Mouse (Mus musculus): ENCODE measurements around the gene Homer1. TPM values are rescaled to one million over a fixed set of nuclear protein-coding genes. Genes with fewer than 3 reads are reported as not detected.

The Homer1 gene
- polyA plus RNA-seq, 1 experiment from 2014 or later = 2.2 TPM

DNA sequence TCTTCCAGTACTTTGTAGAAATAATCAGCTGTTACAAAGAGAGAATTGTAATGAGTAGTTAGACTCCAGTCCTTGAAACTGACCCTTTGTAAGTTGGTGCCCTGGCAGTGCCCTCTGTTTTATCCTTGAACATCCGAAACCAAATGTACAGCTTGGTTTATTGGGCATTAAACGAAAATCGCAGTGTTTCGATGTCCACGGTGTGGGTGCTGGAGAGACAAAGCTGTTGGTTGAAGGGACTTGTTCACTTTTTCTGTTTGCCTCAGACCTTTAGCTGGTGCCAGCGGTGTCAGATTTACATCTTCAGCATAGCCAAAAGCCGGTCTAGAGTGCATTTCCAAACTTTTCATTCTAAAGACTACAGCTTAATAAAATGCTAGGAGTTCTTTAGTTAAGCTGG is 6.2 kb downstream of the Homer1 start:
- 24% methylated on average over 7 of the region's 7 CpGs for WGBS

DNA sequence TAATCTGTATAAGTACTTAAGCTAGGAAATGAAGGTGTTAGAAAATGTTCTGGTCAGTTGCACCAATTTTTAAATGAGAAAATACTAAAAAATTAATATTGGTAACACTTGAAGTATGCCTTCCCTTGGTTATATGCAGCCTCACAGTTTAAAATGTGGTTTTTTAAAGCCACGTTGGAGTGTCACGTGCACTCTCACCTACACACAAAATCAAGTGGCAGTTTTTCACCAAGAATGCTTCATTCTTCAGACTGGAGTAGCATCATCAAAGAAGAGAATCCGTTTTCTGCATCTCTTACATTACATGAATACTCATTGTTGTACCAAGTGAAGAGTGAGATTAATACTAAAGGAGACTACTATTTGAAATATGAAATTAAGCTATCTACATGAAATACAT is 7.1 kb downstream of the Homer1 start:
- no peak overlapping the region for H3K4me2 ChIP-seq (replicated peaks; ENCODE audit: low read depth)
- no peak overlapping the region for H3K4me3 ChIP-seq (ENCODE audit: low read depth, low read length)
- 76% methylated on average over 3 of the region's 3 CpGs for WGBS

More for the DNA sequence above, 6.2 kb downstream of the Homer1 start:
- H3K9ac ChIP-seq (ENCODE audit: low read length) = no peak overlapping the region
- no peaks in the 10 kb centered on the region for H3K4me1 ChIP-seq (replicated peaks; ENCODE audit: control insufficient read depth, insufficient read depth)
- H3K9me3 ChIP-seq (ENCODE audit: control insufficient read depth, low read length) = no peaks in the 10 kb centered on the region
- no peak for ATAC-seq (ENCODE audit: low FRiP score, low TSS enrichment)
- peak overlapping the region; percentile 86 for H3K4me2 ChIP-seq (replicated peaks; ENCODE audit: low read depth)
- H3K27ac ChIP-seq (replicated peaks) = no peak overlapping the region
- no peaks in the 10 kb centered on the region for H3K36me3 ChIP-seq (ENCODE audit: control insufficient read depth, insufficient read depth, low read length)
- no peaks in the 10 kb centered on the region for H3K27me3 ChIP-seq (ENCODE audit: control insufficient read depth, insufficient read depth, low read length)
- peak overlapping the region; percentile 90 for H3K4me3 ChIP-seq (ENCODE audit: low read depth, low read length)
- no peak for DNase-seq (ENCODE audit: low spot score)
- TF ChIP-seq EP300 (optimal IDR thresholded peaks at IDR 0.05) (no peak), CTCF (IDR thresholded peaks at IDR 0.05; ENCODE audit: low read depth) (no peak)

DNA sequence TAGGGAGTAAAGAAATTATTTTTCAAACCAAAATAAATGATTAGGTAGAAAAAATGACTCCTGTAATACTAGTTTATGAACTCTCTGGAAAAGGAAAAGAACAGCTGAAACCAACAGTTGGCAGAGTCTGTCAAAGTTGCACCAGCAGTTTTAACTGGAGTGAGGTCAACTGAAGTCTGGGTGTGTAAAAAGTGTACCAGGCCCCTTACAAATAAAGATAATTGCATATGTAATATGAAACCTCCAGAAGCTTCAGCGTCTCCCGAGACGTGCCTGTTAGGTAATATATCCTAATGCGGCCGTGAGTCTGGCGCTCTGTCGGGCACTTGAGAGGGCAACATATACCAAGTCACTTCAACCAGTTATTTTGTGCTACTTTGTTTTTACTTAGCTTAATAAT is 8.3 kb downstream of the Homer1 start:
- Histone ChIP-seq H3K36me3 (ENCODE audit: control insufficient read depth, insufficient read depth, low read length) (no peaks in the 10 kb centered on the region), H3K4me3 (ENCODE audit: low read depth, low read length) (no peak overlapping the region), H3K4me2 (replicated peaks; ENCODE audit: low read depth) (0 out of 2 replicates have a peak overlapping the region, but pooled peaks have one; percentile 6), H3K27me3 (ENCODE audit: control insufficient read depth, insufficient read depth, low read length) (no peaks in the 10 kb centered on the region), H3K9ac (ENCODE audit: low read length) (no peak overlapping the region), H3K9me3 (ENCODE audit: control insufficient read depth, low read length) (no peaks in the 10 kb centered on the region), H3K27ac (replicated peaks) (no peak overlapping the region), H3K4me1 (replicated peaks; ENCODE audit: control insufficient read depth, insufficient read depth) (no peaks in the 10 kb centered on the region)
- DNase-seq (ENCODE audit: low spot score) = no peak
- no peak for ATAC-seq (ENCODE audit: low FRiP score, low TSS enrichment)
- WGBS = 36% methylated on average over 7 of the region's 7 CpGs
- TF ChIP-seq EP300 (optimal IDR thresholded peaks at IDR 0.05) = no peak
- no peak for TF ChIP-seq CTCF (IDR thresholded peaks at IDR 0.05; ENCODE audit: low read depth)

More for the DNA sequence above, 7.1 kb downstream of the Homer1 start:
- H3K4me1 ChIP-seq (replicated peaks; ENCODE audit: control insufficient read depth, insufficient read depth) = no peaks in the 10 kb centered on the region
- H3K27me3 ChIP-seq (ENCODE audit: control insufficient read depth, insufficient read depth, low read length) = no peaks in the 10 kb centered on the region
- DNase-seq (ENCODE audit: low spot score) (no peak), ATAC-seq (ENCODE audit: low FRiP score, low TSS enrichment) (no peak)
- H3K9me3 ChIP-seq (ENCODE audit: control insufficient read depth, low read length) = no peaks in the 10 kb centered on the region
- H3K9ac ChIP-seq (ENCODE audit: low read length) = no peak overlapping the region
- H3K27ac ChIP-seq (replicated peaks) = no peak overlapping the region
- TF ChIP-seq CTCF (IDR thresholded peaks at IDR 0.05; ENCODE audit: low read depth) = no peak
- no peak for TF ChIP-seq EP300 (optimal IDR thresholded peaks at IDR 0.05)
- no peaks in the 10 kb centered on the region for H3K36me3 ChIP-seq (ENCODE audit: control insufficient read depth, insufficient read depth, low read length)

DNA sequence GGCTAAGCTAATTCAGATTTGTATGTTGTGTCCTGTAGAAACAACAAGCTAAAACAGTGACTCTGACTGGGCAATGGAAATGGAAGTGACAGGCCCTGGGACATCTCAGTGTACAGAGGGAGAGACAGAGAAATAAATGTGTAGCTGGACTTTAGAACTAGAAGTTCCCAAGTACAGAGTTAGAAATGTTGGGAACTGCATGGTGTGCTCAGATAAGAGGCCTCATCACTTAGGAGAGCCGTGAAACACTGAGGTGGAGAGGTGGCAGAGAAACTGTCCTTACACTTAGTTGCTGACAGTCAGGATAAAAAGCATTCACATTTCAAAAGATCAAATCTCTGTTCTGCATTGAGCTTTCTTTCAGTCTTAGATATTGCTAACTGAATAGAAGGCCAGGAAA is 9.9 kb downstream of the Homer1 start:
- Histone ChIP-seq H3K27me3 (ENCODE audit: control insufficient read depth, insufficient read depth, low read length) (no peaks in the 10 kb centered on the region), H3K4me1 (replicated peaks; ENCODE audit: control insufficient read depth, insufficient read depth) (no peaks in the 10 kb centered on the region), H3K4me3 (ENCODE audit: low read depth, low read length) (no peak overlapping the region), H3K9ac (ENCODE audit: low read length) (no peak overlapping the region), H3K36me3 (ENCODE audit: control insufficient read depth, insufficient read depth, low read length) (no peaks in the 10 kb centered on the region), H3K9me3 (ENCODE audit: control insufficient read depth, low read length) (no peaks in the 10 kb centered on the region), H3K4me2 (replicated peaks; ENCODE audit: low read depth) (no peak overlapping the region), H3K27ac (replicated peaks) (no peak overlapping the region)
- ATAC-seq (ENCODE audit: low FRiP score, low TSS enrichment) (no peak), DNase-seq (ENCODE audit: low spot score) (no peak)
- WGBS = 63% methylated on average over 1 of the region's 1 CpGs
- TF ChIP-seq EP300 (optimal IDR thresholded peaks at IDR 0.05) (no peak), CTCF (IDR thresholded peaks at IDR 0.05; ENCODE audit: low read depth) (no peak)

- TF ChIP-seq CTCF (IDR thresholded peaks at IDR 0.05; ENCODE audit: low read depth) = no peak
- no peak for TF ChIP-seq EP300 (optimal IDR thresholded peaks at IDR 0.05)
Measured at GRCm38 (mm10) chr13:93312518-93312917, 13.1 kb downstream of the Homer1 start.

GRCm38 (mm10) chr13:93314322-93314721 is 14.9 kb downstream of the Homer1 start:
- ATAC-seq (ENCODE audit: low FRiP score, low TSS enrichment) = no peak

More at GRCm38 (mm10) chr13:93312518-93312917, 13.1 kb downstream of the Homer1 start:
- Histone ChIP-seq H3K4me3 (ENCODE audit: low read depth, low read length) (no peak overlapping the region), H3K9me3 (ENCODE audit: control insufficient read depth, low read length) (no peaks in the 10 kb centered on the region), H3K4me1 (replicated peaks; ENCODE audit: control insufficient read depth, insufficient read depth) (no peaks in the 10 kb centered on the region), H3K27me3 (ENCODE audit: control insufficient read depth, insufficient read depth, low read length) (no peaks in the 10 kb centered on the region), H3K27ac (replicated peaks) (no peak overlapping the region), H3K9ac (ENCODE audit: low read length) (no peak overlapping the region), H3K4me2 (replicated peaks; ENCODE audit: low read depth) (no peak overlapping the region), H3K36me3 (ENCODE audit: control insufficient read depth, insufficient read depth, low read length) (no peaks in the 10 kb centered on the region)
- DNase-seq (ENCODE audit: low spot score) (no peak), ATAC-seq (ENCODE audit: low FRiP score, low TSS enrichment) (no peak)

More at GRCm38 (mm10) chr13:93314322-93314721, 14.9 kb downstream of the Homer1 start:
- no peaks in the 10 kb centered on the region for H3K9me3 ChIP-seq (ENCODE audit: control insufficient read depth, low read length)
- no peak for DNase-seq (ENCODE audit: low spot score)
- no peak overlapping the region for H3K9ac ChIP-seq (ENCODE audit: low read length)
- no peak overlapping the region for H3K27ac ChIP-seq (replicated peaks)
- WGBS = 83% methylated on average over 4 of the region's 4 CpGs
- H3K36me3 ChIP-seq (ENCODE audit: control insufficient read depth, insufficient read depth, low read length) = no peaks in the 10 kb centered on the region
- TF ChIP-seq CTCF (IDR thresholded peaks at IDR 0.05; ENCODE audit: low read depth) (peak; percentile 40), EP300 (optimal IDR thresholded peaks at IDR 0.05) (no peak)
- H3K4me1 ChIP-seq (replicated peaks; ENCODE audit: control insufficient read depth, insufficient read depth) = no peaks in the 10 kb centered on the region
- H3K4me3 ChIP-seq (ENCODE audit: low read depth, low read length) = no peak overlapping the region
- H3K4me2 ChIP-seq (replicated peaks; ENCODE audit: low read depth) = no peak overlapping the region
- H3K27me3 ChIP-seq (ENCODE audit: control insufficient read depth, insufficient read depth, low read length) = no peaks in the 10 kb centered on the region

All from stomach, postnatal 0 days (tissue).